Mouse (Mus musculus) small intestine, adult 2 months (tissue): Measurements from ENCODE around the gene Btbd1.

Experiments used
- CTCF ChIP-seq: fragments of 200-500 bp; IDR thresholded peaks from 2 replicates; pipeline ENCODE4 v1.5.1; 2012; ENCODE audit warnings: low read depth, mild to moderate bottlenecking, control low read depth, inconsistent platforms, low read length, moderate library complexity, mixed read lengths; ENCODE audit not compliant: insufficient replicate concordance, insufficient read length; ENCODE audit errors: extremely low read depth
- POLR2A ChIP-seq: fragments of 200-500 bp; IDR thresholded peaks from 2 replicates; pipeline ENCODE4 v1.6.1; 2012; ENCODE audit warnings: low read depth, mild to moderate bottlenecking, control low read depth, inconsistent platforms, low read length, moderate library complexity

DNA sequence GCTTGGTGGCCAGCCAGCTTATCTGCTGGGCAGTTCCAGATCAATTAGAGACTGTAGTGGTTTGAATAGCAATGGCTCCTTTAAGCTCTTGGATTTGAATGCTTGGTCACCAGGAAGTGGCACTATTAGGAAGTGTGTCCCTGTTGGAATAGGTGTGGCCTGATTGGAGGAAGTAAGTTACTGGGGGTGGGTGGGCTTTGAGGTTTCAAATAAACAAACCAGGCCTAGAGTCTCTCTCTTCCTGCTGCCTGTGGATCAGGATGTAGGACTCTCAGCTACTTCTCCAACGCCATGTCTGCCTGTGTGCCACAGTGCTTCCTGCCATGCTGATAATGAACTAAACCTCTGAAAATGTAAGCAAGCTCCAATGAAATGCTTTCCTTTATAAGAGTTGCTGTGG, 13.8 kb upstream of the Btbd1 start:
- TF ChIP-seq CTCF (no peak), POLR2A (no peak)
